Mouse (Mus musculus) layer of hippocampus, adult 2 months (tissue): ENCODE measurements around the gene Ypel5. TPM values are rescaled to one million over a fixed set of nuclear protein-coding genes. Genes with fewer than 3 reads are reported as not detected.

ENCODE experiments used
- DNase-seq, 2 experiments: peaks; one replicate each; pipeline ENCODE4 v3.0.0; 2022; ENCODE audit warnings: low spot score in 2 of 2
- H3K27ac ChIP-seq: fragments of 200-600 bp; 2 replicates; pipeline ENCODE4 v1.8.1; 2022
- H3K4me3 ChIP-seq: fragments of 200-600 bp; 2 replicates; pipeline ENCODE4 v1.8.1; 2022; ENCODE audit warnings: mild to moderate bottlenecking
- CTCF ChIP-seq: fragments of 200-600 bp; conservative IDR thresholded peaks from 2 replicates; pipeline ENCODE4 v1.8.1; 2022; ENCODE audit warnings: antibody characterized with exemption, mild to moderate bottlenecking, moderate library complexity
- total RNA-seq, 2 experiments: library from RNA; stranded (reverse); gene quantifications; 2 replicates each; pipeline ENCODE4 v1.2.3; 2021

Ypel5 gene
- total RNA-seq, 2 experiments from 2014 or later = 89.8 to 91.3 TPM

GRCm38 (mm10) chr17:72897961-72898360 lies 61.7 kb downstream of the Ypel5 start:
- no peak overlapping the region for H3K4me3 ChIP-seq
- no peak for TF ChIP-seq CTCF
- DNase-seq = no peak

GRCm38 (mm10) chr17:72898775-72899174 lies 62.5 kb downstream of the Ypel5 start:
- no peak for TF ChIP-seq CTCF
- no peak for DNase-seq
- Histone ChIP-seq H3K27ac (no peak overlapping the region), H3K4me3 (no peak overlapping the region)

More at GRCm38 (mm10) chr17:72897961-72898360, 61.7 kb downstream of the Ypel5 start:
- no peak overlapping the region for H3K27ac ChIP-seq

Other genes with a start within 250 kb of the Ypel5 start
- 1 to 10 TPM; 5.4 to 6.7 TPM for gene Alk, start 231.8 kb upstream of the Ypel5 start, total RNA-seq
- gene Lbh, start 81.9 kb downstream of the Ypel5 start, total RNA-seq = 10 to 100 TPM; 31.4 to 34.8 TPM